Mouse (Mus musculus) cortical plate, adult 2 months (tissue): ENCODE results near the gene Erh. TPM values are rescaled to one million over a fixed set of nuclear protein-coding genes. Genes with fewer than 3 reads are reported as not detected.
A peak's percentile ranks its signal among the peaks of the same experiment; 100 is the strongest.

Source experiments
- H3K27ac ChIP-seq: fragments of 200-500 bp; 2 replicates; pipeline ENCODE4 v1.5.1; 2012; ENCODE audit warnings: low read length, control low read depth, inconsistent platforms; ENCODE audit not compliant: insufficient read depth
- H3K4me1 ChIP-seq: fragments of 200-500 bp; 2 replicates; pipeline ENCODE4 v1.6.1; 2011; ENCODE audit warnings: low read length; ENCODE audit not compliant: control insufficient read depth, insufficient read depth
- H3K4me3 ChIP-seq: fragments of 200-500 bp; 2 replicates; pipeline ENCODE4 v1.5.1; 2011; ENCODE audit warnings: mild to moderate bottlenecking, low read length, control low read depth; ENCODE audit not compliant: insufficient read depth
- CTCF ChIP-seq: fragments of 200-500 bp; IDR thresholded peaks from 2 replicates; pipeline ENCODE4 v1.5.1; 2011; ENCODE audit warnings: mild to moderate bottlenecking, control low read depth, low read length; ENCODE audit not compliant: insufficient read depth; ENCODE audit errors: extremely low read depth
- POLR2A ChIP-seq: fragments of 200-500 bp; IDR thresholded peaks from 2 replicates; pipeline ENCODE4 v1.6.1; 2011; ENCODE audit warnings: mild to moderate bottlenecking, low read length, control low read depth; ENCODE audit not compliant: insufficient read depth; ENCODE audit errors: extremely low read depth
- polyA plus RNA-seq: library from polyadenylated mRNA; depleted of rRNA; stranded (reverse); fragments of >200 nt; gene quantifications from 2 replicates; pipeline ENCODE4 v1.2.3, GENCODE M21; 2012; rRNA removed

The Erh gene
- polyA plus RNA-seq, result 87.9 and 89.3 TPM in 2 replicates

GRCm38 (mm10) chr12:80643693-80644505 is at the start of gene Erh, which contains the start of gene Slc39a9:
Gene Erh (minus strand): TSS chr12:80644341.
Gene Slc39a9 (plus strand): TSS chr12:80643883.
- Histone ChIP-seq H3K4me3 (peak within 1 kb of the TSS; percentile 90), H3K27ac (no peak within 1 kb of the TSS; the same call in 1 of the 2 replicates), H3K4me1 (peaks cover 6% of the 10 kb centered on the region)
- TF ChIP-seq CTCF, result no peak
- TF ChIP-seq POLR2A, result peak; percentile 77; the same call in 1 of the 2 replicates

- TF ChIP-seq CTCF (no peak), POLR2A (no peak)
- Histone ChIP-seq H3K4me3 (no peak overlapping the region), H3K27ac (no peak overlapping the region), H3K4me1 (no peaks in the 10 kb centered on the region)
Observed at GRCm38 (mm10) chr12:80693700-80694099, 49.6 kb upstream of the Erh start.

- TF ChIP-seq CTCF (no peak), POLR2A (no peak)
- no peak within 1 kb of the TSS for H3K27ac ChIP-seq
- H3K4me1 ChIP-seq, result no peaks in the 10 kb centered on the region
- H3K4me3 ChIP-seq, result peak within 1 kb of the TSS; percentile 33; the same call in 1 of the 2 replicates
Observed at GRCm38 (mm10) chr12:80692269-80692972, 48.3 kb upstream of the Erh start, which contains the start of gene Plekhd1. Gene Plekhd1 (plus strand): TSS chr12:80692591.

- H3K4me3 ChIP-seq, result no peak overlapping the region
- H3K4me1 ChIP-seq, result no peaks in the 10 kb centered on the region
- H3K27ac ChIP-seq, result no peak overlapping the region
- no peak for TF ChIP-seq CTCF
- no peak for TF ChIP-seq POLR2A
Observed at GRCm38 (mm10) chr12:80691671-80692091, 47.5 kb upstream of the Erh start.

GRCm38 (mm10) chr12:80689696-80690095 is 45.6 kb upstream of the Erh start:
- no peaks in the 10 kb centered on the region for H3K4me1 ChIP-seq
- TF ChIP-seq POLR2A (no peak), CTCF (no peak)
- H3K4me3 ChIP-seq, result no peak overlapping the region
- H3K27ac ChIP-seq, result no peak overlapping the region

- TF ChIP-seq CTCF (no peak), POLR2A (no peak)
- no peaks in the 10 kb centered on the region for H3K4me1 ChIP-seq
- no peak overlapping the region for H3K4me3 ChIP-seq
- H3K27ac ChIP-seq, result no peak overlapping the region
Observed at GRCm38 (mm10) chr12:80687788-80688211, 43.7 kb upstream of the Erh start.

- Histone ChIP-seq H3K4me3 (no peak overlapping the region), H3K4me1 (no peaks in the 10 kb centered on the region), H3K27ac (no peak overlapping the region)
- TF ChIP-seq CTCF (no peak), POLR2A (no peak)
Observed at GRCm38 (mm10) chr12:80684316-80684715, 40.2 kb upstream of the Erh start.

- no peak overlapping the region for H3K27ac ChIP-seq
- no peak overlapping the region for H3K4me3 ChIP-seq
- no peak for TF ChIP-seq CTCF
- no peak for TF ChIP-seq POLR2A
- H3K4me1 ChIP-seq, result no peaks in the 10 kb centered on the region
Observed at GRCm38 (mm10) chr12:80683554-80683953, 39.4 kb upstream of the Erh start.

GRCm38 (mm10) chr12:80681340-80681739 is 37.2 kb upstream of the Erh start:
- Histone ChIP-seq H3K27ac (no peak overlapping the region), H3K4me3 (no peak overlapping the region), H3K4me1 (no peaks in the 10 kb centered on the region)
- TF ChIP-seq POLR2A, result no peak
- TF ChIP-seq CTCF, result peak; percentile 69
